Comparison of ENCODE assay signal across 12 mouse cellular contexts in the genomic region with DNA sequence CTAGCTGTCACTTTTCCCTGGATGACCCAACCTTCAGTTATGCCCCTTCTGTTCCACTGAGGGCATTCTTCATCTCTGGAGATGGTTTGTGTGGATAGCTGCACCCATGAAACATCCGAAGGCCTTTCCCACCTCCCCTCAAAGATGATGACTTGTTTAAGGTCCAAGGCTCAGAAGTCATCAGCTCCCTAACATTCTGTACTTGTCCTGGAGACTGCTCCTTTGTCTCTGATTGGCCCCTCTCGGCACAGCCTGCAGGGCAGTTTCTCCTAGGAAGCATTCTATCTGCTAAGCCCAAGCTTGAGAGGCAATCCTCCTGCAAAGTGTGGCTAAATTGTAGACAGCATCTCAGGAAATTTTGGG.
A peak's percentile ranks its signal among the peaks of the same experiment; 100 is the strongest.
DNase-seq lines count a peak whose midpoint lies in the region; ATAC-seq and TF ChIP-seq lines count a peak whose summit lies in the region.
"Had no signal": no experiment of that assay in that cellular context is flagged by ENCODE, and none has a peak within 500 bp of the region (broad histone marks: within the 10 kb centered on the region; RNA-seq: fewer than 3 reads in every experiment).

No protein-coding gene starts in this region.

- TF ChIP-seq EP300 in lung, postnatal 0 days (IDR thresholded peaks at IDR 0.05): no peak

- no peaks in the 10 kb centered on the region for H3K36me3 ChIP-seq in lung, embryonic 15.5 days
- no peaks in the 10 kb centered on the region for H3K36me3 ChIP-seq in lung, postnatal 0 days (ENCODE audit: insufficient read depth, low read length)
- H3K36me3 ChIP-seq in forebrain, embryonic 14.5 days (ENCODE audit: control insufficient read depth, insufficient read depth, low read length): no peaks in the 10 kb centered on the region
- H3K36me3 ChIP-seq in midbrain, embryonic 16.5 days (ENCODE audit: control insufficient read depth, insufficient read depth, low read length): no peaks in the 10 kb centered on the region
- H3K36me3 ChIP-seq: limb, embryonic 15.5 days had no signal

- H3K27ac ChIP-seq in lung, embryonic 15.5 days: 0 out of 2 replicates have a peak overlapping the region, but pooled peaks have one; percentile 43
- no peak overlapping the region for H3K27ac ChIP-seq in lung, postnatal 0 days (ENCODE audit: low read length)
- peak overlapping the region; percentile 79 for H3K27ac ChIP-seq in forebrain, embryonic 14.5 days (ENCODE audit: low read depth, low read length)
- H3K27ac ChIP-seq in midbrain, embryonic 16.5 days (ENCODE audit: low read length): peak overlapping the region; percentile 44
- H3K27ac ChIP-seq: limb, embryonic 15.5 days had no signal

- no peak overlapping the region for H3K4me3 ChIP-seq in lung, embryonic 15.5 days
- no peak overlapping the region for H3K4me3 ChIP-seq in lung, postnatal 0 days (ENCODE audit: low read depth, low read length)
- peak overlapping the region; percentile 40; the same call in 1 of the 2 replicates for H3K4me3 ChIP-seq in forebrain, embryonic 14.5 days (ENCODE audit: low read depth, low read length)
- H3K4me3 ChIP-seq in midbrain, embryonic 16.5 days (ENCODE audit: low read depth, low read length): no peak overlapping the region
- H3K4me3 ChIP-seq: limb, embryonic 15.5 days; megakaryocyte, embryonic 14.5 days had no signal

- H3K9me3 ChIP-seq in lung, embryonic 15.5 days: no peaks in the 10 kb centered on the region
- no peaks in the 10 kb centered on the region for H3K9me3 ChIP-seq in lung, postnatal 0 days (ENCODE audit: low read length)
- no peaks in the 10 kb centered on the region for H3K9me3 ChIP-seq in forebrain, embryonic 14.5 days (replicated peaks; ENCODE audit: control insufficient read depth, low read length)
- H3K9me3 ChIP-seq in midbrain, embryonic 16.5 days (replicated peaks; ENCODE audit: control insufficient read depth, low read length, poor library complexity, severe bottlenecking): no peaks in the 10 kb centered on the region
- H3K9me3 ChIP-seq: limb, embryonic 15.5 days had no signal

- TF ChIP-seq CTCF in lung, postnatal 0 days (IDR thresholded peaks at IDR 0.05): no peak

- peaks cover 54% of the 10 kb centered on the region for H3K4me1 ChIP-seq in lung, embryonic 15.5 days
- peaks cover 11% of the 10 kb centered on the region; the same call in 1 of the 2 replicates for H3K4me1 ChIP-seq in lung, postnatal 0 days (ENCODE audit: insufficient read depth, low read depth, low read length)
- peaks cover 49% of the 10 kb centered on the region for H3K4me1 ChIP-seq in forebrain, embryonic 14.5 days (ENCODE audit: control insufficient read depth, insufficient read depth, low read length)
- peaks cover 12% of the 10 kb centered on the region for H3K4me1 ChIP-seq in midbrain, embryonic 16.5 days (ENCODE audit: control insufficient read depth, insufficient read depth, low read length)
- H3K4me1 ChIP-seq: megakaryocyte, embryonic 14.5 days had no signal

- H3K9ac ChIP-seq in lung, embryonic 15.5 days: no peak overlapping the region
- H3K9ac ChIP-seq in lung, postnatal 0 days (replicated peaks; ENCODE audit: low read depth): no peak overlapping the region
- H3K9ac ChIP-seq in forebrain, embryonic 14.5 days (ENCODE audit: low read length): peak overlapping the region; percentile 75; the same call in 1 of the 2 replicates
- no peak overlapping the region for H3K9ac ChIP-seq in midbrain, embryonic 16.5 days (ENCODE audit: low read depth, low read length)
- H3K9ac ChIP-seq: limb, embryonic 15.5 days had no signal

- WGBS in lung, embryonic 15.5 days: 52% methylated on average over 2 of the region's 2 CpGs
- WGBS in lung, postnatal 0 days: 60% methylated on average over 2 of the region's 2 CpGs
- 33% methylated on average over 2 of the region's 2 CpGs for WGBS in forebrain, embryonic 14.5 days
- WGBS in midbrain, embryonic 16.5 days: 35% methylated on average over 2 of the region's 2 CpGs

- peak; percentile 80 for DNase-seq in heart, adult 11 months
- DNase-seq in heart, adult 8-10 months (ENCODE audit: low spot score): no peak
- no peak for DNase-seq in lung, postnatal 0 days (ENCODE audit: low spot score)
- DNase-seq in forebrain, embryonic 14.5 days (ENCODE audit: low spot score): no peak
- DNase-seq in ovary, adult 18-20 months (ENCODE audit: low spot score): no peak
- no peak for DNase-seq in right cerebral cortex, postnatal 25 days
- DNase-seq: adrenal gland, postnatal 10 days had no signal

- H3K4me2 ChIP-seq in lung, embryonic 15.5 days: no peak overlapping the region; the same call in 1 of the 2 replicates
- H3K4me2 ChIP-seq in lung, postnatal 0 days (replicated peaks; ENCODE audit: low read depth, low read length): no peak overlapping the region; the same call in 1 of the 2 replicates
- H3K4me2 ChIP-seq in forebrain, embryonic 14.5 days (ENCODE audit: low read length): peak overlapping the region; percentile 85
- peak overlapping the region; percentile 17 for H3K4me2 ChIP-seq in midbrain, embryonic 16.5 days (ENCODE audit: low read length)

- no peaks in the 10 kb centered on the region for H3K27me3 ChIP-seq in lung, embryonic 15.5 days
- H3K27me3 ChIP-seq in lung, postnatal 0 days (replicated peaks; ENCODE audit: insufficient read depth, low read length): no peaks in the 10 kb centered on the region; the same call in 1 of the 2 replicates
- 0 out of 2 replicates have a peak, but pooled peaks cover 10% of the 10 kb centered on the region for H3K27me3 ChIP-seq in forebrain, embryonic 14.5 days (replicated peaks; ENCODE audit: control insufficient read depth, insufficient read depth, low read length)
- peaks cover 6% of the 10 kb centered on the region; the same call in 1 of the 2 replicates for H3K27me3 ChIP-seq in midbrain, embryonic 16.5 days (ENCODE audit: control insufficient read depth, insufficient read depth, low read depth, low read length)
- H3K27me3 ChIP-seq: limb, embryonic 15.5 days had no signal

- ATAC-seq in lung, embryonic 15.5 days (ENCODE audit: borderline replicate concordance, extremely low read depth, low FRiP score, low TSS enrichment): no peak
- ATAC-seq in lung, postnatal 0 days: no peak
- ATAC-seq in forebrain, embryonic 14.5 days: no peak
- no peak for ATAC-seq in midbrain, embryonic 16.5 days
- ATAC-seq: intestine, postnatal 0 days had no signal

Comparison
In these comparisons a context has a peak if more than half of its experiments do, and no peak if none do; other contexts are left out.
1. H3K4me2 ChIP-seq: peak in forebrain, embryonic 14.5 days (single experiment) and midbrain, embryonic 16.5 days (single experiment); none in lung, embryonic 15.5 days (single experiment) and lung, postnatal 0 days (single experiment).